Mouse (Mus musculus) adrenal gland, postnatal 25 days (tissue): ENCODE measurements around the gene Rassf1. TPM values are rescaled to one million over a fixed set of nuclear protein-coding genes. Genes with fewer than 3 reads are reported as not detected.

Source experiments
- DNase-seq: peaks from one replicate; pipeline ENCODE4 v3.0.0; 2021; ENCODE audit warnings: mixed read lengths
- long read RNA-seq: library from polyadenylated mRNA; stranded (forward); transcript quantifications from one replicate; pipeline ENCODE4 v2.0.0, GENCODE M21; 2021
- total RNA-seq: library from RNA; stranded (reverse); gene quantifications from 2 replicates; pipeline ENCODE4 v1.2.3, GENCODE M21; 2021

Rassf1 gene
- 24.7 and 26.6 TPM in 2 replicates for total RNA-seq
- long read RNA-seq, transcript Rassf1-201 (5 exons, 1,727 nt) = major isoform, 19 of 23 reads
- long read RNA-seq, partial matches to known transcripts = 1 of 23 reads
- long read RNA-seq, other reads (novel, unspliced or antisense) = 1 of 23 reads

DNA sequence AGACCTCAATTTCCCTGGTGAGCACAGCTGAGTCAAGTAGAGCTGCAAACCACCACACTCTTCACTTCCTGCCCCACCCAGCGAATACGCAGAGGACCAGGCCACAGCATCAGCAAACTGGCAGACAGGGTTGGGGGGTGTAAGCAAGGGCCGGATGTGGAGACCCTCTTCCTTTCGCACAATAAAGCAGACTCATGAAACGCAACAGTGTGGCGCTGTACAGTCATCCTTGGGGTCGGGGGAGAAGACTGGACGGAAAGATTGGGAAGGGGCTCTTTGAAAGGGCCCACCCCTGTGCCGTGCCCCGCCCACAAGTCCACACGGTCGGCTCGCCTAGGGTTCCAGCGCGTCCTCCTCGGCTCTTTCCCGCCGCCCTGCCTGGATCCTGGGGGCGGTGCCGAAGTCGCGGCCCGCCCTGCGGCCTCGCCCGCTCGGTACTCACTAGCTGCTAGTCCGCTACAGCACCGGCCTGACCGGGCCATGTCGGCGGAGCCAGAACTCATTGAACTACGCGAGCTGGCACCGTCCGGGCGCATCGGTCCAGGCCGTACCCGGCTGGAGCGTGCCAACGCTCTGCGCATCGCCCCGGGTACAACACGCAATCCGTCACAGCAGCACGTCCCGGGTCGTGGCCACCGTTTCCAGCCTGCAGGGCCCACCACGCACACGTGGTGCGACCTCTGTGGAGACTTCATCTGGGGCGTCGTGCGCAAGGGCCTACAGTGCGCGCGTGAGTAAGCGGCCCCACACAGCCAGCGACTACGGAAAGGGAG is at the start of gene Rassf1:
Gene Rassf1, plus strand, starts transcription at position 439 of the 773 bp plus-strand sequence.
- DNase-seq = peak; percentile 76

DNA sequence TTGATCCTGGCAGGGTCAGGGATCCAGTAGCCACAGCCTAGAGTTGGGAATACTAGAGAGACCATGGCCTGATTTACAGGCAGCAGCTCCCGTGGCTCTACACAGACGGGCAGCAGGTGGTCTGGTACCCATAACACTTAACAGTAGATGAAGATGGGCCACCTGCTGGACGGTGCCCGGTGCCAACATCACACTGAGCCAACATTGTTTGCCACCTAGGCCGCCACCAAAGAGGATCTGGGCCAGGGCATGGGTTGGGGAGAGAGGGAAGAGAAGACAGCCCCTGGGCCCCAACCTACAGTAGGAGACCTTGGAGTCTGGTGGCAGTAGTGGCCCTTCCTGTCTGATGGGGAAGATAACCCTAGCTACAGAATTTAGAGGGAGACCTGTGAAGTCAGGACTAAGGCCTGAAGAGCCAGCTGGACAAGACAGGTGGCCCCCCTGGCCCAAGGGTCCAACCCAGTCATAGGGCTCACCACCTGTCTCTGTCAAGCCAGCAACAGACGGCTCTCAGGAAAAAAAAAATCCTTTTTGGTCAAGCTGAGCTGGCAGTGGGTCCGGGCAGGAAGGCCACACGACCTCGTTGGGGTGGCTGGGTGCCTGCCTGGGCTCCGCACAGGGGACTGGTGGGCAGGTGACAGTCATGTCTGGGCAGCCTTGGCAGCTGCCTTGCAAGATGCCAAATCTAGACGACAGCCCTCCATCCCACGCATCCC is 49.1 kb upstream of the Rassf1 start:
- no peak for DNase-seq

DNA sequence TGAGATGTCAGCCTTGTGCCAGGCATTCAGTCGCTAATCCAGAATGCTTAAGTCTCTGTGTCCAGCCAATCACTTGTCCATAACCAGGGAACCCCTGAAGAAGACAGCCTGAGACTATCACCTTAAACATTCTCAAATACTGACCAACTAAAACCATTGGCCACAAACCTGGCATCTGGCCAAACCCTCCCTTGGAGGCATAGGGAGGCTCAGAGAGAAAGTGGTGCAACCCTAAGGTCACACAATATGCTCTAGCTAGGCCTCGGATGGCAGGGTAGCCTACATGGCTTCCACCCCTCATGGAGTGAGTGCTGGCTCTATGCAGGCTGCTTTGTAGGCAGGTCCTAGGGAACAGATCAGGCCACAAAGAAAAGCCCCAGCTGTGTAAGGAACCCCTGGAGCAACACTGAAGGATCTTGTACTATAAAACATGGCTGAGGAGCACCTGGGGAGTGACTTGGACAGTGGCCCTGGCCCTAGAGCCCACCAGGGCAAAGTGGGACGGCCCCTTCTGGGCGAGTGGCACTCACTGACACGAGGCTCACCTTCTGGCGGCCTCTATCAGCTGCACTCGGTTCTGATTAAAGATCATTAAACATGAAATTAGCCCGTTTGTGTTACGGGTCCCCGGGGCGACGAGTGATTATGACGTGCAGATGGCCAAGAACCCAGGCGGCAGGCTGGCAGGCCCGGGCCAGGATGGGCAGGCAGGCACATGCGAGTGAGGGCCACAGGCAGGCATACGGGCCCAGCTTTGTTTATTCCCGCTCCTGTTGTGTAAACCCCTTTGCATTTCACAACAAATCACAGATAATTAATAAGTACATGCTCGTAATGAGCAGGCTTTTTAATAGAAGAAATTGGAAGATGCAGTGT is 46.5 kb upstream of the Rassf1 start:
- peak; percentile 15 for DNase-seq

DNA sequence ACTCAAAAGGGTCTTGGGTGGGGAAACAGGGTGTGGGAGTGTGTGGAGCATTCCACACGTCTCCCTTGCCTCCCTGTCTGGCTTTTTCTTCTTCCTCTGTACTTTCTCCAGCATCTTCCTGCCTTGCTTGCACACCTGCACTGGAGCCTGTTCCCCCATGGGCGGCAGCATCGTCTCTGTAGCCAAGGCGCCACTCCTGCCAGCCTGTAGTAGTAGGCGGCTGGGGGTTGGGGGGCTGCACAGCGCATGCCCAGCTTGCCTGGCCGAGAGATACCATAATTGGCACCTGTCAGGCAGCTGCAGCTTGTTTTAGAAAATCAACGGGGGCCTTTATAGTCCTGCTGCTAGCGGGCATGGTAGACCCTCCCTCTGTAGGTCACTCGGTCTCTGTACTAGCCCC is 43.1 kb upstream of the Rassf1 start:
- no peak for DNase-seq

DNA sequence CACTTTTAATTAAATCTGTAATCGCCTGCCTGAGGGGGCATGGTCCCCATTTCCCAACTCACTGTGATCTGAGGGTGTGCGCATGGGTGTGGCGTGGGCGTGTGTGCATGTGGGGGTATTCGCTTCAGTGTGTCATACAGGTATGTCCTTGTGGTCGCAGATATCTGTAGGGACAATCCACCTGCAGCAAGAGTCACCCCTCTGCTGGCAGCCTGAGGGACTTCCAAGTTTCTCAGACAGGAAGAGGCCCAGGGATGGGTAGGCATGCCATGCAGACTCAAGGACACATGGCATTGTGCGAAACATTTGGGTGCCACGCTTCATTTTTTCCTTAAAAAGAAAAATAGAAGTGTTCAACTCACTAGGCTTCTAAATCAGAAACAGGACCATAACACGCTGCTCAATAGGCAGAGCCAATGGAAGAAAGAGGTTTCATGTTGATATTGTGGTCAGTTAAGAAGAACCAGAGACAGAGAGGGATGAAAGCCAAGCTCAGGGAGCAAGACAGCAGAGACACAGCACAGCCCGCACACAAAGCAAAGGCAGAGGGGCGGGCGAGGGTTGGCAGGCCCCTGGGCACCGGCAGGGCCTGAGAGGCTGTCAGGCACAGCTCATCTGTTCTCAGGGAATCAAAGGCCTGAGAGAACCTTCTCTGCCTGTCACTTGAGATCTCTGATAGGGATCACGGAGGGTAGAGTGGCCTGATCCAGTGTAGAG is 40.8 kb upstream of the Rassf1 start:
- DNase-seq = no peak

DNA sequence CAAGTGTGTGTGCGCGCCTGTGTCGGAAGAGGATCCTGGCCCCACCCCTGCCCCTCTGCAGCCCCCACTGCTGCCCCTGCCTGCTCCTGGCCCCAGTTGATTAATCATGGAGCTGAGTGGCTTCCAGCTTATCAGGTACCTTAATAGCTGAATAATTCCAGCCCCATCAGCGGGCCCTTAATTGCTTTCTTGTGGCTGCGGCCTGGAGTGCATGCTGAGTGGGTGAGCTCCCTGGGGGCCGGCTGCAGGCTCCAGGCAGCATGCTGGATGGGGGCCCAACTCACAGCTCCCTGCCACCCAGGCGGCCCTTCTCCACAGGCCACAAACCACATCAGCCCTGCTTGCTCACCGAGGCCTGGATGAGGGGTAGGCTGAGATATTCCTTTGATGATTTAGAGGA is 39.9 kb upstream of the Rassf1 start:
- no peak for DNase-seq

DNA sequence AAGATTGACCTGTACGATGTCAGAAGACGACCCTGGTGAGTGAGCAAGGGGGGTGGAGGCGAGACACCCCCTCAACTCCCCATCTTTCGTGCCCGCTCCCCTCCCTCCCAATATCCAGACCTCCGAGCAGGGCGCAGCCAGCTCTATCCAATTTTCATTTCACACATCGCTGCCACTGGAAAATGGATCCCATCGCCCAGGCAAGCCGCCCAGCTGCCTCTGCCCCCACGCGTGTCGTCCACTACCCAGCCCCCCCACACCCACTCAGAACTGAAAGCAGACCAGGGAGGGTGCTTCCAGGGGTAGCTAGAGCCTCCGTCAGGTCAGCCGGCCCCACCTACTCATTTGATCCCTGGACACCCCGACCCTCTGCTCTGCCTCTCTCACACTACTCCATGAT is 39.0 kb upstream of the Rassf1 start:
- no peak for DNase-seq

DNA sequence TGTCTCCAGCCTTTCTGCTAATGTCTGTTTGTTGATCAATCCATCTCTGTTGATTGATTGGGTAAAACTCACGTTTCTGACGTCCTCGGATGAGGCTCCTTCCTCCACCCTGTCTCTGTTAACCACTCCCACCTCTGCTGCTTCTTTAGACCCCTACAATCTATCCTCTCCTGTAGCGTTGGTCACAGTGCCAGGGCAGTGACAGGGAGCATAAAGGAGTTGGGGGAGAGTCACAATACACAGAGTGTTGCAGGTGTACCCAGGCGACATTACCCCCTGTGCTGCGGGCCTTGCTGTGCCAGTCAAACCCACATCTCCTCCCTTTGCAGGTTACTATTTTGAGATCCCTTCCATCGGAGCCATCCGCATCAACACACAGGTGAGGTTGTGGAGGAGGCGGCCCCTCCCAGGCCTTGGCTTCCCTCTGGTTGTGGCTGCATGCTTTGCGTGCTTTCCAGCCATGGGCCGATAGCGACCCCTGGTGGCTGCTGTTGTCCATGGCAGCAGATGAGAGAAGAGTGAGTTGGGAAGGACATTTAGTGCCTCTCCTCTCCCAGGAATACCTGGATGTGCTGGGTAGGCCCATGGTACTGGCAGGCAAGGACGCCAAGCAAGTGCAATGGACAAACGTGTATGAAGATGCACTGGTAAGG is 36.9 kb upstream of the Rassf1 start:
- DNase-seq = peak; percentile 88

DNA sequence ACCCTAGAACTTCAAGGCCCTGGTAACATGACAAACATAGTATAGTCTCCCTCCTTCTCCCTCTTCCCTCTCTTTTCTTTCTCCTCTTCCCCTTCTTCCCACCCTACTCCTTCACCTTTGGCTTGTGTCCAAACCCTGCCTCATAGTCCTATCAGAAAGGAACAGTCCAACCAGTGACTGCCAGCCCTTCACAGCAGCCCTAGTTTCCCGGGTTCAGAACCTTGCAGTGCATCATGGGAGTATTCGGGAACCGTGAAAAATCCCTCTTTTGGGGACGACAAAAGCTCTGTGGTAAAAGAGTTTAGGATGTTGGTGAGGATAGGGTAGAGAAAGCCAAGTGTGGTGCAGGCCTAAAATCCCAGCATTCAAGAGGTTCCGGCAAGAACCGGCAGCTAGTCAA is 31.0 kb upstream of the Rassf1 start:
- DNase-seq = no peak

DNA sequence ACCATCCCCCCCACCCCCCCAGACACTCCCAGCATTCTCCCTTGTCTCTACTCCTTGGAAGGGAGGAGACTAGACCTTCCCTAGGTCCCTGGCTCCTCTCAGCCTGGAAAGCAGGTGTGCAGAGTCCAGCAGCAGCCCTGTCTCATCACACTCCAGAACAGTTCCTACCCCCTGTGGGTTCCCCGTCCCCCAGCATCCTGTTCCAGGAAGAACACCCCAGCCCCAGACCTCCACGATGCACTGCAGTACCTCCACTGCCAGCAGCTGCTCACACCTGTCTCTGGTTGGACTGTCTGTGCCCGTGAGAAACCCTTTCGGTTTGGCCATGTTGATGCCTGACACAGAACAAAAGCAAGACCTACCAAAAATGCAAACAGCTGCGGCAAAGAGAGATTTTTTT is 30.2 kb upstream of the Rassf1 start:
- DNase-seq = no peak

DNA sequence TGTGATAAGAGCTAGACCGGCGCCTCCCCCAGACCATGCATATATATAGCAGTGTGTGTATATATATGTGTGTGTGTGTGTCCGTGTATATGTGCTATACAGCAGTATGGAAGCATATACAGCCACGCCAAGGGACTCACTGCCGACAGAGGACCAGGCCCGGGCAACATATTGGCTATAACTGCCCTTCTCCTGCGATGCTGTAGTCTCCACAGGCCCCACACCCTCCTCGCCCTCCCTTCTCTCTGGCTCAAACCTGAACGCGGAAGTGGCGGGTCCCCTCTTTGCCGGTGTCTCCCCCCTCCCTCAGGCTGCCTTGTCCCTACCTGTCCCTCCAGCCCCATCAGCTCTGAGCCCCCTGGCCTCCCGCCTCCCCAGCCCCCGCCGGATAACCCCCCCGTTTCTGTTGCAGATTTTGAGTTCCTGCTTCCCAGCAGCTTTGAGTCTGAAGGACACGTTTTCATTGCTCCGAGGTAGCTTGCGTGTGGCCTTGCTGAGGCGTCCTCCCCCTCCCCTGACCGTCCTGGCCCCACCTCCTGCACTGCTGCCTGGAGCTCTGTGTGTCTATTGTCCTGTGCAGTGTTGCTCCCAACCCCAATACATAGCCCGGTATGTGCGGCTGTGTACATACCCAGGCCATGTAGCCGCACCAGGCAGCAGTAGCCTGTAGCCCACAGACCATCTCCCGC is 29.5 kb upstream of the Rassf1 start:
- DNase-seq = peak; percentile 42

DNA sequence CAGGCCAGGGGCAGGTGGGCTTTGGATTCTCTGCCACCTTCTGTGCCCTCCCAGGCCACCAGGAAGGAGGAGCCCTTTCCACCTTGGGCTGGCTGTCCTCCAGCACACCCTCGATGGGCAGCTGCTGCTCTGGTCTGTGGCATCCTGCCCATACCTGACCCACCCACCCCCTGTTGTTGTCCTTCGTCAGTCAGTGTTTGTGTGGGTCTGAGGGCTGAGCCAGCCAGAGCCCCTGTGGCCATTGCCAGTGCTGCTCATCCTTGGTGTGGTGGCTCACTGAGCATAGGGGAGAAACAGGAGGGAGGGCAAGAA is 29.0 kb upstream of the Rassf1 start:
- DNase-seq = no peak

DNA sequence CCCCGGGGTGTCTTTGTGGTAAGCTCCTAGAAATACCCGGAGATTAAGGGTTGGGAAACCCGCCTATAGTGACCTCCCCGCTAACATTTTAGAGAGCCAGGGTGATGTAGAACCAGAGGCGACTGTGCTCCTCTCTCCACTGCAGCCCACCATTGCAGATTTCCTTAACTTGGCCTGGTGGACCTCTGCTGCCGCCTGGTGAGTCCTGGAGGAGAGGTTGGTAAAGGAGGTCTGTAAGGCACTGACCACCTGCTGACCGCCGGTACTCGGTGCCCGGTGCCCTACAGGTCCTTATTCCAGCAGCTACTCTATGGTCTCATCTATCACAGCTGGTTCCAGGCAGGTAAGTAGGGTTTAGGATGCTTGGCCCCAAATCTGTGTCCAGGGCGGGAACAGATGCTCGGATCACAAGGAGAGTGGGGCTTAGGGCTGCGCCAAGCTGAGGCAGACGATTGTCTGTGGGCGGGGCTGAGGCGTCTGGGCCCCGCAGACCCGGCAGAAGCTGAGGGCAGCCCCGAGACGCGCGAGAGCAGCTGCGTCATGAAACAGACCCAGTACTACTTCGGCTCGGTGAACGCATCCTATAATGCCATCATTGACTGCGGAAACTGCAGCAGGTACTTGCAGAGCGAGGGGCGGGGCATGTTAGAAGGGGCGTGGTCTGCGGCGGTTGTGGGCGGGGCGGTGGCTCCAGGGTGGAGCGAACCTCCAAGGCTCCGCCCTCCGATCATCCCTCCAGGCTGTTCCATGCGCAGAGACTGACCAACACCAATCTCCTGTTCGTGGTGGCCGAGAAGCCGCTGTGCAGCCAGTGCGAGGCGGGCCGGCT is 24.9 kb upstream of the Rassf1 start:
- DNase-seq = peak; percentile 80

DNA sequence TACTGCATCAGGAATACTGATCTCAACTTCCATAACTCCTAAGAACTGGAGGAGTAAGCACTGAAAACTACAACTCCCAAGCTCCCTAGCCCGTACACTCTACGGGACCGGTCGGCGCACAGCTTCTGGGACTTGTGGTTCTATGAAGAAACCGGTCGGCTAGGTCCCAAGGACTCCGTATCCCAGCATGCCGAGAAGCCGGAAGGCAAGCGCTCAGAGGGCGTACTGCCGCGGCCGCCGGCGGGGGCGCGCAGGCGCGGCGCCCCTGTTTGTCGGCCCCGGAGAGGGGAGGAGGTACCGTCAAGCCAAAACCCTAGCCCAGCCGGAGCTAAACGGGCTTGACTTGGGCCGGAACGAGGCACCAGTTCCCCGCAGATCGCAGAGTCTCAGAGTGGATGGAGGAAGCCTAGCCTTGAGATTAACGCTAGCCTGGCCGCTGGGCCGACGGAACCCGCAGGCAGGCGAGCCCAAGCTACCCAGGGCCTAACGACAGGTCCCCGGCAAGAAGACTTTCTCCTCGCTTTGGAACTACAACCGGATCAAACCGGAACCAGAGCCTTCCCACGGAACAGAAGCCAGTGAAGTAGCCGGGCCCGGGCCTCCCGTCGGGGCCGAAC is 17.5 kb upstream of the Rassf1 start, which contains the start of gene Tmem115:
Gene Tmem115, plus strand, starts transcription at position 155 of the 617 bp plus-strand sequence.
- DNase-seq = peak; percentile 87

DNA sequence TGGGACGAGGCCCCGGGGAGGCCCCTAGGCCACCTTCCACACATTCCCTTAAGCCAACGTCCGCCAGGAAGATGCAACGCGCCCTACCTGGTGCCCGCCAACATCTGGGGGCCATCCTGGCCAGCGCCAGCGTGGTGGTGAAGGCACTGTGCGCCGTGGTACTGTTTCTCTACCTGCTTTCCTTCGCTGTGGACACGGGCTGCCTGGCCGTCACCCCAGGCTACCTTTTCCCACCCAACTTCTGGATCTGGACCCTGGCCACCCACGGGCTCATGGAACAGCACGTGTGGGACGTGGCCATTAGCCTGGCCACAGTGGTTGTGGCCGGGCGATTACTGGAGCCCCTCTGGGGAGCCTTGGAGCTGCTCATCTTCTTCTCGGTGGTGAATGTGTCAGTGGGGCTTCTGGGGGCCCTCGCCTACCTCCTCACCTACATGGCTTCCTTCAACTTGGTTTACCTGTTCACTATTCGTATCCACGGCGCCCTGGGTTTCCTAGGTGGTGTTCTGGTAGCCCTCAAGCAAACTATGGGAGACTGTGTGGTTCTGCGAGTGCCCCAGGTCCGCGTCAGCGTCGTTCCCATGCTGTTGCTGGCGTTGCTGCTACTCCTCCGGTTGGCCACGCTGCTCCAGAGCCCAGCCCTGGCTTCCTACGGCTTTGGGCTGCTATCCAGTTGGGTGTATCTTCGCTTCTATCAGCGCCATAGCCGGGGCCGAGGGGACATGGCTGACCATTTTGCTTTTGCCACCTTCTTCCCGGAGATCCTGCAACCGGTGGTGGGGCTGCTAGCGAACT is 16.8 kb upstream of the Rassf1 start:
- DNase-seq = peak; percentile 41

DNA sequence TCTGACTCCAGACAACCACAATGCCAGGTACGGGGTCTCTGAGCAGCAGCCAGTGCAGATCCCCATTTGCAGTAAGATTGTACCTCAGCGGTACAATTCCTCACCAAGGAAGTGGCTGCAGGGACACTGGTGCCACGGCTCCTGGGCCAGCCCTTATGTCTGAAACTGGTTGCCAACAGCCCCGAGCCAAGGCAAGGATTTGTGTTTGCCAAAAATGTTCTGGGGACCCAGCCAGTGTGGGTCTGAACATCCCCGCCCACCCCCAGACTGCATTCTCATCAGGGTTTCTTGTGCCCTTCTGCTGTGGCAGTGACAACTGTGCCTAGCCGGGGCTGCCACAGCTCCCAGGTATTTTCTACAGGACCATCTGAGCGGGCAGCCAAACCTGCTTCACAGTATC is 13.1 kb upstream of the Rassf1 start:
- DNase-seq = no peak

DNA sequence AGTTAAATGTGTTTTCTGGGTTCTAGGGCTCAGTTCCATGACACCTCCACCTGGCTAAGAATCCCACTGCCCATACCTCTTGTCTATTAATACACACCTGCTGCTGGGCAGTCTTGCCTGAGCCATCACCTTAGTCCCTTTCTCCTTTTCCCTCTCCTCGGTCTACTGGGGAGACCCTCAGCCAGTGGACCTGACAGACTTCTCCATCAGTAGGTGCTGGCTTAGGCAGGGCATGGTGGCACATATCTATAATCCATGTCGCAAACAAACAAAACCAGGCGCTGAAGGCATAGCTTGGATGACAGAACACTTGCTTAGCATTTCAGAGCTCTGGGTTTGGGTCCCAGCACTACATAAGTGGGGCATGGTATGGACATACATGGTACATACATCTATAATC is 12.6 kb upstream of the Rassf1 start:
- DNase-seq = no peak

DNA sequence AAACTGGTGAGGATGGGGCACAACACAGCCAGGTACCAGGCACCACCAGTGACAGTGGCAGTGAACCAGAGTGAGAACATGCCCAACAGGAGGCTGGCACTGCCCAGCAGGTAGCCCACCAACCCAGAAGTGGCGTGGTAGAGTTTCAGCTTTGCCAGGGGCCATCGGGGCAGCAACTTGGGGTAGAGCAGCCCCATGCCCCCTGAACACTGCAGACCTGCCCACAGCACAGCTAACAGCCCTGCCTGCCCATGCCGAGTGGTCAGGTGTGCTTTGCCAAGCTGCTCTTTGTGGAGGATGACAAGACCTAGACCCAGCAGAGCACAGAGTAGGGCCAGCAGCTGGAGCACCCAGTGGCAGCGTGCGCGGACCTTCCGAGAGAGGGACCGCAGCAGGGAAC is 11.4 kb upstream of the Rassf1 start:
- no peak for DNase-seq

DNA sequence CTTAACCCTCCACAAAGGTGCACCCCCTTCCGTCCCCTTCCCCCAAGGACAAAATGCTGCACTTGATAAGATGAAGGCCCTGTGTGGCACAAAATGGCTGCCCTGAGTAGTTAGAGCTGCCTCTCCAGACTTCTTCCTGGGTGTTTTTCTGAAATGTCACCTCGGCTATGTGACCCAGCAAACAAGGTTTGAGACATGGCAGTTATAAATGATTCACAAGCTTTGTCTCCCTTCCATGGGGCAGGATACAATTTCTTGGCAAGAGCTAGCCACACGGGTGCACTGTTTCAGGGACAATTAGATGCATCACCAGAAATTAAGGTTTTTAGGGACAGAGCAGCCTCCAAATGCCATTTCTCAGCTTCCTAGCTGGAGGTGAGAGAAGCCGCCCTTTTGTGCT is 10.9 kb upstream of the Rassf1 start:
- no peak for DNase-seq
